Mouse (Mus musculus): ENCODE results near the gene Kcnc1.
A peak's percentile ranks its signal among the peaks of the same experiment; 100 is the strongest.

The Kcnc1 gene

GRCm38 (mm10) chr7:46422764-46423412, 26.6 kb downstream of the Kcnc1 start:
- peak; percentile 5 to 10 for DNase-seq

DNA sequence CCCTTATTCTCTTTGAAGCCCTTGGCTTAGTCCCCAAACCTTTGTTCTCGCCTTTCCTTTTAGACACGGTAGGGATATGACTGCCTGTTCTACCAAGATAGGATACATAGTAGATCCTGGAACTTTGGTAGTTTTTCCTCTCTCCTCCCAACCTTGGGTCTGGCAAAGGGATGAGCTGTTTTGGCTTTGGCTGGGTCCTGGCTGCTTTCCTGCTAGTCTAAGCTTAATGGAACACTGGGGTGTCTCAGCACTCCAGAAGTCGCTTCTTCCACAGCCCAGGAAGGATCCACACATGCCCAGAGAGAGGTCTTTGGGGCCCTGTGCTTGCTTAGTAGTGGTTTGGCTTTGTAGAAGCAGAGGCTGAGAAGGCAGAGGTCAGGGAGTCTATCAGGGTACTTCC, 27.7 kb downstream of the Kcnc1 start:
- no peak for DNase-seq

DNA sequence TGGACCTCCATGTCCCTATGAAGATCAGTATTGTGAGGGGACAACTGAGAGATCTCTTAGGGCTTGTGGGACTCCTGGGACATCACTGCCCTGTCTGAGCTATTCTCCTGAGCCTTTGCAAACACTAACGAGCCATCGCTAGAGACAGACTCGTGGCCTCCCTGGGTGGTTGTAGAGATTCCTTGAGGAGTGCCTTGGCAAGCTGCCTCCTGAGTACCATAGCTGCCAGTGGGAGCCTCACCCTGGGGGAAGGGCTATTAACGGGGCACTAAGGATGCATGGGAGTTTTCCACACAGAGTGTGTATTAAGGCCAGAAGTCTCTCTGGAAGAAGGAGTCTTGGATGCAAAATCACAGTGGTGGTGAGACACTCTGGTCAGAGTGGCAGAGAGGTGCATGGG, 28.7 kb downstream of the Kcnc1 start:
- no peak for DNase-seq

DNA sequence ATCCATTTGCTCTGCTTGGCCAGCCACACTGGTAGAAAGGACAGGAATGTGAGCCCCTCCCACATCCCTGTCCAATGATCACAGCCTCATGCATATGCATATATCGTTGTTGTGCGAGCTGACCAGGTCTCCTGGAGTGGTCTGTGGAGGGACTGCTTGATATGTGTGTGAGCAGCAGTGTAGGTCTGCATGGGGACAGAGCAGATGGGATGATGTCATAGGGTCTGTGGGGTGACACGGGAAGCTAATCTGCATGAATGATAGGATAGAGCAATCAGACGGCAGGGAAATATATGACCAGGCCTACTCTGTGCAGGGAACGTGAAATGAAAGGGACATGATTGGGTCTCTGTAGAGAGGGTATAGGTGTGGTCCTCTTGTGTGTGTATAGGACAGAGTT, 37.6 kb downstream of the Kcnc1 start:
- no peak for DNase-seq

- DNase-seq = no peak
Observed at GRCm38 (mm10) chr7:46435833-46436232, 39.5 kb downstream of the Kcnc1 start.

DNA sequence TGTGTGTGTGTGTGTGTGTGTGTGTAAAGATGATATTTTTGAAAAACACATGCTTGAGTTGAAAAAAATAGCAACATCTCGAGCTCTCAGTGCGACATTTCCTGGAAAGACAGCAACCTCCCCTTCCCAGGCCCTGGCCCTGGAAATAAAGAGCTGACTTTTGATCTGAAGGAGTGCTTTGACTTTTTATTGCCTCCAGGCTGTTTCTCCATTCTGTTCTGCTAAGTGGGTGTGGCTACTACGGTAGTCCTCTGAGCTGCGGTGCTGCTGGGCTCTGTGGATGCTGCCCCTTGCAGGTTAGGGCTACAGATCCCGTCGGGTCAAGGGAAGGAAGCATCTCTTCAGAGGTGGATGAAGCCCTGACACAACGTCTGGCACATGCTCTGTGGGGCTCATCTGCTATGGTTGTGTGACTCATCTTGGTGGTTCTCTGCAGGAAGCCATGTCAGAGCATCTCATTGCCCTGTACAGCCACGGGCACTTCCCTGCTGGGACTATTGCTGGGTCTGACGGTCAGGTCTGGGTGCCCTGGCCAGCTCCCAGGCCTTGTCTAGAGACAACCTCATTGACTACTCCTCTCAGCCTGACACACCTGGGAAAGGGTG, 42.3 kb downstream of the Kcnc1 start:
- no peak for DNase-seq

- no peak for DNase-seq
Observed at GRCm38 (mm10) chr7:46443163-46443562, 46.9 kb downstream of the Kcnc1 start.

- no peak for DNase-seq
Observed at GRCm38 (mm10) chr7:46445896-46446295, 49.6 kb downstream of the Kcnc1 start.

GRCm38 (mm10) chr7:46447473-46448165, 51.3 kb downstream of the Kcnc1 start:
- DNase-seq = no peak

DNA sequence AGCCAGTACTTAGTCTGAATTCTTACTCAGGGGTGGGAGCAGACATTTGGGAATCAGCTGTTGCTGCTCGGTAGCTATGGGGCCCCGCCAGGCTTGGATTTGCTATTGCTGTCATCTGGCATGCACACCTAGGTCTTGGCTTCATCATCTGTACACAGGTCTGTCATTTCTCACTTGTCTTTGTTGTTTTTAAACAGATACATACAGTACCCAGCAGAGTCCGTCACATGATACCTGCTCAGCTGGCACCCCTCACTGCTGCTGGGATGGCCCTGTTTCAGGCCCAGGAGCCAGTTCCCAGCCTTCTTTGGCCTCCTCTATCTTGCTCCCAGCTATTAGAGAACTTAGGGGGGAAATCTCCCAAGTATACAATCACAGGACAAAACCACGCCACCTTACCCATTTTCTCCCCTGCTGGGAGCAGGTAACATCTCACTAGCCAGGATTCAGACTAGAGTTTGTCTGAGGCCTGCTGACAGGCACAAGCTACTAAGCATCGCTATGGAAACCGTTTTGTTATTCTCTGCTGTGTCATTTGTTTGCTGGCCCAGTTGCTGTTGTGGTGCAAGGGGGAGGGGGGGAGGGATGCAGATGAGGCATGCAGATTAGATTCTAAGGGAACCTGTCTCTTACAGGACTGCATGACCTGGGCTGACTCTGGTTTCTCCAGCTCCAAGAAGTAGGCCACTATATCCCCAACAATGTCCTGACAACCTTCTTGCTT, 52.8 kb downstream of the Kcnc1 start:
- no peak for DNase-seq

DNA sequence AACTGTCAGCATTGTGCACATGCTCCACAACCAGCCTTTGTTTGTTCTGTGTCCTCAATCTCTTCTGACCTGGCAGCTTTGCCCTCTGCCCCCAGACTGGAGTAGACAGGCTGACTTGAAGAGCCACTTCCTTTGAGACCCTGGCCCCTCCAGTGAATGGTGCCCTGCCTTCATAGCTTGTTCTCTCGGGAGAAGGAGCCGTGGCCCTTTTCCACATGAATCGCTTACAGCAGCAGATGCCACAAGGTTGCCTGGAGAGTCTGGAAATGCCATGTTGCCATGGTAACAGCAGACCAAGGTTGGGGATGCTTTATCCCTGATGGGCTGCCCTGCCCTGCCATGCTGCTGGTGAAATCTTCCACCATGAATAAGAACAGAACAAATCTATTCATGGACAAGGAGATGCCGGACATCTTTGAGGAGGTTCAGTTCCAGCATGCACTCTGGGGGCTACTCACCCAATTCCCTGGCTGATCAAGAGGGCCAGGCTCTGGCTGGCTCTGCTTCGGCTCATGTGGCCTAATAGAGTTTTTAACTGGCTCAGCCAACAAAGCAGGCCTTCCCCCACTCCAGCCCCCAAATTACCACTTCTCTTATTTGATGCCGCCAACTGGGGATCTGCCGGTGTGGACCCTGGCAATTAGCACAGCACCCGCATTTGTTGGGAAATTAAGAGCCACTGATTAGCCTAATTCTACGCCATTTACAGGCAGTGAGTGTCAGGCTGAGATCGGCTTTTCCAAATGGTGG, 57.8 kb downstream of the Kcnc1 start:
- no peak for DNase-seq

GRCm38 (mm10) chr7:46457889-46458288, 61.6 kb downstream of the Kcnc1 start:
- DNase-seq = no peak

DNA sequence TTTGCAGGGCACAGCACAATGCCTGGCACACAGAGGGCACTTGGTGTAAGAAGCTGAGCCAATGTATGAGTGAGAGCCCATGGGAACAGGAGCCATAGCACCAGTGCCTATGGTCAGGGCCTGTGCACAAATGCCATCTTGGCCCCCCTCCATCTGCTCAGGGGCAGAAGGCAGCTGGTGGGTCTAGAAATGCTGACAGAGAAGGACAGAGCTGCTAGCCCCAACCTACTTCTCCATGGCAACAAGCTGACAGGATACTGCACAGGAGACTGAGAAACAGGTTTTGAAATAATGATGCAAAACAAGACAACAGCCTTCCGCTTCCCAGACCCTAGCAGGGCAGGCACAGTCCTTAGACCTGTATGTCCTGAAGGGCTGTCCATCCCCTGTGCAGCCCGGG, 62.9 kb downstream of the Kcnc1 start:
- DNase-seq = no peak

GRCm38 (mm10) chr7:46459605-46460245, 63.4 kb downstream of the Kcnc1 start:
- DNase-seq = no peak

DNA sequence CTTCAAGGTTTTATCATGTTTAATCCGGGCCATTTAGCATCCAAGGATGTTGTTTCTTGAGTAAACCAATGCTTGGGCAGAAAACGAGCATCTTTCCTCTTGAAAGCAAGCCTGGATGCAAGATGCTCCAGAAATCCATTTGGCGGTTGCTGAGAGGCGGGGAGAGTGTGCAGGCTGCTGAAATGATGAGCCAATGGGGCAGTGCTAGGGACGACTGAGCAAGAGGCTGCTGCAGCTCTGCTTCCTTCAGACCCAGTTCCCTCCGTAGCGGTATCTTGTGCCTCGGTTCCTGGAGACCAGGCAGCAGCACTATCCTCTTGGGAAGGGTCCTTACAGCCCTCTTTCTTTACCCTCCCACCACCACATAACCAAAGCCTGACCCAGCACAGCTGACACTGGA, 66.0 kb downstream of the Kcnc1 start:
- DNase-seq = no peak

GRCm38 (mm10) chr7:46463136-46463535, 66.8 kb downstream of the Kcnc1 start:
- no peak for DNase-seq

DNA sequence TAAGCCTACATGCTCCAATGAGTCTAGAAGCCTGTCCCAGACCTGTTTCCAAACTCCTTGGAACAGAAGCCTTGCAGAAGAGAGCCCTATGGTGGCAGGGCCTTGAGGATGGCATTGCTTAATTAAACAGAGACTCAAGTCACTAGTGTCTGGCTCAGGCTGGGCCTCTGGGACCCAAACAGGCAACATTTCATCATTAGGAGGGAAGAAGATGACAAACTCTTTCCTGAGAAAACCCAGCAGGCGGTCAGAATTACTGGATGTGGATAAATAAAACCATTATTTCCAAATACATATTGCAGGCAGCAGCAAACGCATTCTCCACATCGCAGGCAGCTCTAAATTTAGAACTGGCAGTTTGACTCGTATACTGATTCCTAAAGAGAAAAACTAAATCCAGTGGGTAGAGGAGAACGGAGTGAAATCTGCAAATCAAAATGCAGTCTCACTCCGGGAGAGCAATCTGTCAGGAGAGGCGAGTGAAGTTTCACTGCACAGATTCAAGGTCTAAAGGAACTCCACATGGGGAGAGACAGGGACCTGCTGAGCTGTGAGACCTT, 70.2 kb downstream of the Kcnc1 start:
- no peak for DNase-seq

- DNase-seq = no peak
Observed at GRCm38 (mm10) chr7:46469542-46469941, 73.2 kb downstream of the Kcnc1 start.

DNA sequence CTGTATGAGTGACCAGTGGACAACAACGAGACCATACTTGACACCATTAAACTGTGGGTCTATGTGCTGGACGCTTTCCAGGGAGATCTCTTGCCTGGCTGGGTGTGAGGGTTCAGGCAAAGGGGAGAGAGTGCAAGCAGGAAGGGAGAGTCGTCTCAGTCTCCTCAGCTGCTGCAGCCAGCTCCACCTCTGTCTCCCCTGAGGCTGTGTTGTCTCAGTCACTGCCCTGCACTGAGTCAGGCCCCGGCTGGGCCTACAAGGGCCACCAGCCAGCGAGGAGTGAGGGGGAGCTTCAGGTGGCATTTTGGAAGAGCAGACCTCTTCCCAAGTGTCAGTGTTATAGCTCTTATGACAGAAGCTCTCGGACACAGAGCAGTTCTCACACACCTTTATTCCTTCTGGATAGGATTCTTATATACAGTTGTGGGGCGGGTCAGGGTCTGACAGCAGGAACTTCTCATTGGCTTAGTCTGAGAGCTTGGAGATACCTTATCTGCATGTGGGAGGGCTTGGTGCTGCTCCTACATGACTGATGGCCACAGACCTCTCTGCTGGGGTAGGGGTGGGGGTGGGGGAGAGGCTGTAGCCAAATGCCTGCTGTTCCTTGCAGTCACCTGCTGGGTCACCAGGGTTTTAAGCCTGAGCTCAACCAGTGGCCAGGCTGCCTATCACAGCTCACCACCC, 74.9 kb downstream of the Kcnc1 start:
- no peak for DNase-seq

- no peak for DNase-seq
Observed at GRCm38 (mm10) chr7:46473141-46473540, 76.8 kb downstream of the Kcnc1 start.

- DNase-seq = no peak
Observed at GRCm38 (mm10) chr7:46475464-46475863, 79.2 kb downstream of the Kcnc1 start.

Data from lung, adult 18-20 months (tissue).